Mouse (Mus musculus) layer of hippocampus, adult 11-12 months (tissue): ENCODE data around the gene Ddc.

Experiments
- DNase-seq: peaks from one replicate; pipeline ENCODE4 v3.0.0; 2022; ENCODE audit warnings: low spot score

Gene Ddc

DNA sequence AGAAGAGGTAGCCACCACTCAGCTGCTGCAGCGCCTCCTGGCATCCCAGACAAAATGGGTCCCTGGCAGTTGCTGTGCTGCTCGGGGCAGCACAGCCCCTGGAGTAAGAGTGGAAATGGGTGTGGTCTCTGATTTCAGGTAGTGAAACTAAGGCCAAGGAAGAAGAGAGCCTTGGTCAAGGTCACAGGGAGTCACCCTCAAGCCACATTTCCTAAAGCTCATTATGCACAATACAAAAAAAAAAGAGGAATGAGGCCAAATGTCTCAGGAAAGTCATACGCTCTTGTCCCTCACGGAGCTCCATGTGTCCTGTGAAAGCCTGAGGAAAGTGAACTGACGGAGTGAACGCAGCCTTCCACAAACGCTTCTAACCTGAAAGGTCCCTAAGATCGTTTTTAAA, 116.2 kb downstream of the Ddc start:
- no peak for DNase-seq

GRCm38 (mm10) chr11:11778345-11778744, 119.6 kb downstream of the Ddc start:
- DNase-seq: no peak

GRCm38 (mm10) chr11:11777796-11778195, 120.1 kb downstream of the Ddc start:
- DNase-seq: no peak

- DNase-seq: no peak
These were observed 120.7 kb downstream of the Ddc start for GRCm38 (mm10) chr11:11777246-11777645.

DNA sequence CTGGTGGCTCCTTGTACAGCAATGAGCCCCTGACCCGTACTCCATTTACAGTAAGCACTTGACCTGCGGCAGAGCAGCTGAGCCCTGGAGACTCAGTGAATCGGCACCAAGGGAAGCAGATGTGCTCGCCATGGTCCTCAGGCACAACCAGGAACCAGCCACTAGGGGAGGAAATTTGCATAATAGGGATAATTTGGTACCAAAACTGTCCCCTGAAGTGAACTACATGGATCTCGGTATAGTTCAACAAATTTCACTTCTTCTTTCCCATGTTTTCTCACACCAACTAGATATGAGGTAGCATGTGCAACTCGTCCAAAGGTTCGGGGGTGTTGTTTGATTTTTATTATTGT, 121.1 kb downstream of the Ddc start:
- no peak for DNase-seq

DNA sequence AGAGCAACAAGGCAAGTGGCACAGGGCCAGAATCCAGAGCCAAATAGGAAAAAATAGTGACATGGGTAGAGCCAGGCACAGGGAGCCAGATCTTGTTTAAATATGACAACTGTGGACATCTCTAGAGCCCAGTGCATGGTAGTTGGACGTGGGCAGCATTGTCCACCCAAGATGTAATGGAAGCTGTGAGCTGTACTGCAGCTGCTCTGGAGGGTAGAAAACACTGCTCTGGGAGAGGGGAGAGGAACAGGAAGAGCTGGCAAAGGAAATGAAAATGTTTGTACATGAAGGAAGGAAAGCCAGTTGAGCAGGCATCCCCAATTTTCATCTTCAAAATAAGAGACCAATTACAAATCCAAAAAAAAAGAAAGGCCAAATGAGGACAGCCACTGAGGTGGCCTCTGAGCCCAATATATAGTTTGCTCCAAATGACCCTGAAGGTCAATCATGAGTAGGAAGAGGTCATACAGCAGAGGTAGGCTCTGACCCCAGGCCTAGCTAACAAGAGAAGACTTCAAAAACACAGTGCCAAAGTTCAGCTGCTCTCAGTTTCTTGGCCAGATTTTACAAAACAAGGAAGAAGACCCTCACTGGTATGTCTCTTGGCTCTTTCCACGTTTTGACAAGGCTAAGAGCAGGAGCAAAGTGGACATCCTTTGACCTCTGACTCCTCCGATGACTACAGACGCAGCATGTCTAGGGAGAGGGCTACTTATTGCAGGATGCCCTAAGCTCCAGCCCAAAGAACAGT, 121.7 kb downstream of the Ddc start:
- no peak for DNase-seq

DNA sequence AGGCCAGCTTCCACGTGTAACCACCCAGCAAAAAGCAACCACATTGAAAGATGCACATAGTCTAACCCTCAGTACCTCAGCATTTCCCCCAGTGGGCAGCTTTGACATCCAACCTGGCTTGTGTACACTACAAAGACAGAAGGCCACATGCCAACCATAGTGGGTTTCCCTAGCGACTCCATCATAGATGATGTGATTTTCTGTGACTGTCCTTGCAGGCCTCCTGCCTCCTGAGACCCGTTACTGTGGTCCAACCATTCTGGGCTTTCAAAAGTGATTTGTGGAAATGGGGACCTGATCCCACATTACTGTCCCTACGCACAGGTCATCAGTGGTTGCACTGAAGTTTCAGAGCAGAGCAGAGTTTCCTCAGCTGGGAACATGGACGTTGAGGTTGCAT, 123.1 kb downstream of the Ddc start:
- no peak for DNase-seq

GRCm38 (mm10) chr11:11774384-11774783, 123.6 kb downstream of the Ddc start:
- DNase-seq: no peak

GRCm38 (mm10) chr11:11772196-11772595, 125.7 kb downstream of the Ddc start:
- DNase-seq: no peak

- DNase-seq: no peak
These were observed 127.3 kb downstream of the Ddc start for GRCm38 (mm10) chr11:11770691-11771090.

- no peak for DNase-seq
These were observed 128.7 kb downstream of the Ddc start for GRCm38 (mm10) chr11:11769281-11769680.

- DNase-seq: no peak
These were observed 129.9 kb downstream of the Ddc start for GRCm38 (mm10) chr11:11768057-11768456.

DNA sequence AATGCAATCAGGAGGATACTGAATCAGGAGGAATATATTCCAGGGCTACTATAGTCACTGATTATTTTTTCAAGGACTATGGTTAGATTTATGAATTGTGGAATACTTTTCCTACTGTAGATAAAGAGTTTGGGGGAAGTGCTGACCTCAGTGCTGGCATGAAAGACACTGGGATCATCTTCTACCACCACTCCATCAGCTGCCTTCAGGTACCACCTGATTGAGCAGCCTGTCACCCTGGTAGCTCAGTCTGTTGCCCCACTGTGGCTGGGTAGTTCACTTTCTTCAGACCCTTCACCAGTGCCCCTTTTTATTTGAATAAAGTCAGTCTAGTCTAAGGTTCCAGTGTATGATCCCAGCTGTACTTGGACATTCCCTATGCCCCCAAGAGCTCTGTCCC, 131.2 kb downstream of the Ddc start:
- no peak for DNase-seq

- DNase-seq: no peak
These were observed 131.8 kb downstream of the Ddc start for GRCm38 (mm10) chr11:11766105-11766504.

DNA sequence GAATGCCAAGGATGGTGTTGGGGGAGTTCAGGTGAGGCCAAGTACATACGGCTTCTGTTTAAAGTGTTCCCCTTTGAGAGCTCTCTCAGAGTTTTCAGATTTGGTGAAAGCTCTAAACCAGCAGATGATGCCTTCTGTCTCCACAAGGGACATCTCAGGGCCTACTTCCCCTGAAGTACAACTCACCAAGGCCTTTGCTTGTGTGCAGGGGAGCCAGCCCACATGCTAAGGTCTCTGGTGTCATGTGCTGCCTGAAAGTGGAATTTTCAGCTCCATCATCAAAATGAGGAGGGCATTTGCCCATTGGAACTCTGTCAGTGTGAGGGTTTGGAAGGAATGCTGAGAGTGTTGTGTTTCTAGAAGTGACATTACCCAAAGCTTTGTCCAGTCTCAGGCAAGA, 132.5 kb downstream of the Ddc start:
- no peak for DNase-seq
